Mouse (Mus musculus): ENCODE data around the gene Gm7697. TPM values are rescaled to one million over a fixed set of nuclear protein-coding genes. Genes with fewer than 3 reads are reported as not detected.

Gene Gm7697
- polyA plus RNA-seq, 1 experiment from 2014 or later: not detected

Other genes starting within 250 kb of the Gm7697 start
- gene Gm9495, start 69.4 kb downstream of the Gm7697 start, polyA plus RNA-seq (2016; fragmentation: Nextera tagmentation; extraction: Ambion mirVana): 0.09 TPM in 1 of 2 replicates, not detected in the other
- gene Zfp868, start 102.6 kb upstream of the Gm7697 start, polyA plus RNA-seq (2016; fragmentation: Nextera tagmentation; extraction: Ambion mirVana): 38.5 and 39.8 TPM in 2 replicates
- 2.3 and 2.4 TPM in 2 replicates for gene Zfp964, start 131.5 kb upstream of the Gm7697 start, polyA plus RNA-seq (2016; fragmentation: Nextera tagmentation; extraction: Ambion mirVana)
- 32.1 and 32.3 TPM in 2 replicates for gene Zfp869, start 187.7 kb upstream of the Gm7697 start, polyA plus RNA-seq (2016; fragmentation: Nextera tagmentation; extraction: Ambion mirVana)
- 7.7 and 7.8 TPM in 2 replicates for gene Zfp963, start 227.0 kb upstream of the Gm7697 start, polyA plus RNA-seq (2016; fragmentation: Nextera tagmentation; extraction: Ambion mirVana)

All from forebrain, embryonic 12.5 days (tissue).